ENCODE assay signal across 8 mouse cellular contexts in genomic region chr6:82774321-82774764, GRCm38 (mm10). TPM values are rescaled to one million over a fixed set of nuclear protein-coding genes. Genes with fewer than 3 reads are reported as not detected.
DNase-seq lines count a peak whose midpoint lies in the region; ATAC-seq and TF ChIP-seq lines count a peak whose summit lies in the region.

Gene Hk2 (minus strand): TSS chr6:82774454.

- peaks cover 38% of the 10 kb centered on the region for H3K79me2 ChIP-seq in CH12.LX (replicated peaks; ENCODE audit: control insufficient read depth, extremely low read depth, insufficient read depth, poor library complexity, severe bottlenecking)

- peak; percentile 94 for DNase-seq in CH12.LX (ENCODE audit: extremely low read depth)
- peak; percentile 65 for DNase-seq in c-Kit-negative CD71-positive TER-119-positive erythroid progenitor cells, embryonic 14.5 days (ENCODE audit: low read depth, low spot score)
- peak; percentile 96 for DNase-seq in forebrain, embryonic 11.5 days (ENCODE audit: low spot score)
- DNase-seq in kidney, postnatal 25 days = peak; percentile 71 to 88
- DNase-seq in liver, embryonic 13.5 days = peak; percentile 87
- peak; percentile 52 to 61 for DNase-seq in natural killer cell, adult 2 months (ENCODE audit: low spot score in 2 of 2)

- peaks cover 0 to 4% of the 10 kb centered on the region in 2 experiments for H3K36me3 ChIP-seq in CH12.LX (replicated peaks in 1 of 2; ENCODE audit: control insufficient read depth in 1 of 2, insufficient read depth in 1 of 2, low read length in 1 of 2)
- H3K36me3 ChIP-seq in forebrain, embryonic 11.5 days (ENCODE audit: control insufficient read depth, insufficient read depth, low read length) = no peaks in the 10 kb centered on the region
- no peaks in the 10 kb centered on the region for H3K36me3 ChIP-seq in heart, embryonic 15.5 days
- H3K36me3 ChIP-seq in liver, embryonic 13.5 days = no peaks in the 10 kb centered on the region
- H3K36me3 ChIP-seq in stomach, embryonic 14.5 days (ENCODE audit: control insufficient read depth, insufficient read depth, low read length) = no peaks in the 10 kb centered on the region

- TF ChIP-seq POLR2A in CH12.LX (IDR thresholded peaks at IDR 0.05; ENCODE audit: low read depth, low read length) = peak; percentile 98

- in situ Hi-C loops in CH12.LX (cut with MboI; ENCODE audit: low pct_ligation_motif_present, low pct_unique_long_range_greater_than_20kb, low sequenced_read_pairs) = loop anchor here (10.0 kb wide), 1 partner anchor 70 kb away; no protein-coding TSS in a partner anchor

- peak; percentile 96 for ATAC-seq in forebrain, embryonic 11.5 days (replicated peaks; ENCODE audit: low FRiP score)
- peak; percentile 98 for ATAC-seq in heart, embryonic 15.5 days (replicated peaks; ENCODE audit: insufficient number of reproducible peaks, insufficient read depth, low FRiP score, low read depth)
- ATAC-seq in liver, embryonic 13.5 days (ENCODE audit: low read depth) = peak; percentile 98
- peak; percentile 96 for ATAC-seq in stomach, embryonic 14.5 days (ENCODE audit: insufficient number of reproducible peaks, insufficient read depth, low FRiP score, low read depth)

- H3K9me3 ChIP-seq in CH12.LX (replicated peaks; ENCODE audit: low read length) = peaks cover 1% of the 10 kb centered on the region
- no peaks in the 10 kb centered on the region for H3K9me3 ChIP-seq in forebrain, embryonic 11.5 days (ENCODE audit: control insufficient read depth, low read length)
- H3K9me3 ChIP-seq in heart, embryonic 15.5 days (replicated peaks) = no peaks in the 10 kb centered on the region
- H3K9me3 ChIP-seq in liver, embryonic 13.5 days (replicated peaks) = no peaks in the 10 kb centered on the region
- H3K9me3 ChIP-seq in stomach, embryonic 14.5 days (ENCODE audit: control insufficient read depth, low read depth, low read length) = no peaks in the 10 kb centered on the region

- peaks cover 3 to 26% of the 10 kb centered on the region in 2 experiments; a peak in 3 of 4 replicates for H3K4me1 ChIP-seq in CH12.LX (ENCODE audit: control insufficient read depth in 1 of 2, insufficient read depth in 2 of 2)
- H3K4me1 ChIP-seq in forebrain, embryonic 11.5 days (replicated peaks; ENCODE audit: control insufficient read depth, insufficient read depth, low read length) = peaks cover 6% of the 10 kb centered on the region; the same call in 1 of the 2 replicates
- peaks cover 34% of the 10 kb centered on the region for H3K4me1 ChIP-seq in heart, embryonic 15.5 days (replicated peaks)
- peaks cover 64% of the 10 kb centered on the region for H3K4me1 ChIP-seq in liver, embryonic 13.5 days (replicated peaks)
- peaks cover 2% of the 10 kb centered on the region; the same call in 1 of the 2 replicates for H3K4me1 ChIP-seq in stomach, embryonic 14.5 days (ENCODE audit: control insufficient read depth, insufficient read depth, low read length)

- H3K4me3 ChIP-seq in CH12.LX (replicated peaks in 1 of 3; ENCODE audit: low read depth in 2 of 3, low read length in 2 of 3, poor library complexity in 1 of 3) = peak within 1 kb of the TSS; percentile 67 to 97 (median 75)
- H3K4me3 ChIP-seq in forebrain, embryonic 11.5 days (ENCODE audit: low read depth, low read length) = peak within 1 kb of the TSS; percentile 59
- H3K4me3 ChIP-seq in heart, embryonic 15.5 days = peak within 1 kb of the TSS; percentile 69
- peak within 1 kb of the TSS; percentile 66 for H3K4me3 ChIP-seq in liver, embryonic 13.5 days (replicated peaks)
- H3K4me3 ChIP-seq in stomach, embryonic 14.5 days (ENCODE audit: low read depth, low read length) = peak within 1 kb of the TSS; percentile 60

- TF ChIP-seq CTCF in CH12.LX (conservative IDR thresholded peaks at IDR 0.05 in 1 of 2, IDR thresholded peaks at IDR 0.05 in 1 of 2; ENCODE audit: low read depth in 2 of 2, low read length in 2 of 2) = no peak

- peaks cover 4% of the 10 kb centered on the region for H3K27me3 ChIP-seq in CH12.LX (replicated peaks)
- H3K27me3 ChIP-seq in forebrain, embryonic 11.5 days (ENCODE audit: control insufficient read depth, insufficient read depth, low read length) = no peaks in the 10 kb centered on the region
- H3K27me3 ChIP-seq in heart, embryonic 15.5 days = no peaks in the 10 kb centered on the region
- H3K27me3 ChIP-seq in liver, embryonic 13.5 days = peaks cover 11% of the 10 kb centered on the region
- H3K27me3 ChIP-seq in stomach, embryonic 14.5 days (ENCODE audit: control insufficient read depth, insufficient read depth, low read length) = 0 out of 2 replicates have a peak, but pooled peaks cover 3% of the 10 kb centered on the region

- H3K27ac ChIP-seq in CH12.LX (ENCODE audit: insufficient read depth, low read depth) = peak within 1 kb of the TSS; percentile 88
- H3K27ac ChIP-seq in forebrain, embryonic 11.5 days (ENCODE audit: low read depth, low read length) = peak within 1 kb of the TSS; percentile 58
- H3K27ac ChIP-seq in heart, embryonic 15.5 days = peak within 1 kb of the TSS; percentile 90
- H3K27ac ChIP-seq in liver, embryonic 13.5 days = peak within 1 kb of the TSS; percentile 73
- H3K27ac ChIP-seq in stomach, embryonic 14.5 days (ENCODE audit: low read length) = peak within 1 kb of the TSS; percentile 86

- H3K4me2 ChIP-seq in CH12.LX (ENCODE audit: insufficient read depth, low read depth, poor library complexity, severe bottlenecking) = peak within 1 kb of the TSS; percentile 75
- peak within 1 kb of the TSS; percentile 93 for H3K4me2 ChIP-seq in forebrain, embryonic 11.5 days (ENCODE audit: low read depth, low read length, severe bottlenecking)
- peak within 1 kb of the TSS; percentile 91 for H3K4me2 ChIP-seq in heart, embryonic 15.5 days
- peak within 1 kb of the TSS; percentile 90 for H3K4me2 ChIP-seq in liver, embryonic 13.5 days
- peak within 1 kb of the TSS; percentile 93 for H3K4me2 ChIP-seq in stomach, embryonic 14.5 days (replicated peaks; ENCODE audit: low read depth, low read length)

- under 1% methylated on average over 39 of the region's 39 CpGs for WGBS in forebrain, embryonic 11.5 days
- under 1% methylated on average over 39 of the region's 39 CpGs for WGBS in heart, embryonic 15.5 days
- WGBS in liver, embryonic 13.5 days (ENCODE audit: insufficient replicate concordance) = under 1% methylated on average over 39 of the region's 39 CpGs
- WGBS in stomach, embryonic 14.5 days = under 1% methylated on average over 39 of the region's 39 CpGs

- peak within 1 kb of the TSS; percentile 88 for H3K9ac ChIP-seq in CH12.LX (ENCODE audit: insufficient read depth, low read depth)
- peak within 1 kb of the TSS; percentile 56 for H3K9ac ChIP-seq in forebrain, embryonic 11.5 days (ENCODE audit: low read length)
- H3K9ac ChIP-seq in heart, embryonic 15.5 days = peak within 1 kb of the TSS; percentile 73
- H3K9ac ChIP-seq in liver, embryonic 13.5 days = peak within 1 kb of the TSS; percentile 69
- peak within 1 kb of the TSS; percentile 59 for H3K9ac ChIP-seq in stomach, embryonic 14.5 days (replicated peaks; ENCODE audit: low read depth, low read length)

- dilution Hi-C loops in CH12.LX (cut with MboI; ENCODE audit: extremely low pct_ligation_motif_present, extremely low pct_unique_long_range_greater_than_20kb, low sequenced_read_pairs) = no loop called here

- no peak for TF ChIP-seq EP300 in CH12.LX (IDR thresholded peaks at IDR 0.05; ENCODE audit: low read length)

- no peak for TF ChIP-seq RAD21 in CH12.LX (IDR thresholded peaks at IDR 0.05; ENCODE audit: low read depth, low read length)

TF ChIP-seq in CH12.LX, 34 proteins besides CTCF, POLR2A, EP300 and RAD21 (continues in another document):
- TF ChIP-seq SIN3A (IDR thresholded peaks at IDR 0.05; ENCODE audit: low read length) (peak; percentile 91), HCFC1 (IDR thresholded peaks at IDR 0.05; ENCODE audit: low read depth, low read length) (peak; percentile 37), JUN (IDR thresholded peaks at IDR 0.05; ENCODE audit: insufficient read depth, low read depth, low read length) (no peak), POLR2AphosphoS2 (IDR thresholded peaks at IDR 0.05; ENCODE audit: low read depth, low read length) (peak; percentile 95; the same call in 1 of the 2 replicates), GABPA (IDR thresholded peaks at IDR 0.05; ENCODE audit: insufficient replicate concordance, low read depth, low read length) (no peak), ZMIZ1 (IDR thresholded peaks at IDR 0.05; ENCODE audit: low read depth, low read length) (peak; percentile 97), BHLHE40 (IDR thresholded peaks at IDR 0.05; ENCODE audit: low read depth, low read length) (peak; percentile 20; the same call in 1 of the 2 replicates), ETS1 (conservative IDR thresholded peaks at IDR 0.05; ENCODE audit: low read depth, low read length) (no peak), SMC3 (IDR thresholded peaks at IDR 0.05; ENCODE audit: low read depth, low read length) (no peak), ELF1 (IDR thresholded peaks at IDR 0.05; ENCODE audit: low read depth, low read length) (peak; percentile 46; the same call in 1 of the 2 replicates), MAFK (IDR thresholded peaks at IDR 0.05; ENCODE audit: insufficient replicate concordance, low read length) (no peak), ZC3H11A (IDR thresholded peaks at IDR 0.05; ENCODE audit: low read depth, low read length) (no peak), KAT2A (IDR thresholded peaks at IDR 0.05; ENCODE audit: insufficient replicate concordance, low read length) (0 out of 2 replicates have a peak, but pooled peaks have one; percentile 3), ZNF384 (IDR thresholded peaks at IDR 0.05; ENCODE audit: low read depth, low read length) (no peak), MEF2A (IDR thresholded peaks at IDR 0.05; ENCODE audit: borderline replicate concordance, low read depth, low read length) (peak; percentile 9; the same call in 1 of the 2 replicates), MYC (IDR thresholded peaks at IDR 0.05; ENCODE audit: low read depth, low read length) (peak; percentile 75; the same call in 1 of the 2 replicates), CHD2 (IDR thresholded peaks at IDR 0.05; ENCODE audit: low read length) (peak; percentile 66; the same call in 1 of the 2 replicates), MXI1 (IDR thresholded peaks at IDR 0.05; ENCODE audit: low read depth, low read length) (peak; percentile 97), RCOR1 (conservative IDR thresholded peaks at IDR 0.05; ENCODE audit: low read depth, low read length) (no peak), NELFE (IDR thresholded peaks at IDR 0.05; ENCODE audit: low read depth, low read length) (peak; percentile 96)

RNA-seq across cellular contexts. Expression of gene Hk2, which starts in this region (rescaled TPM):
- total RNA-seq in CH12.LX (2012; rRNA removed) (127 and 149 TPM in 2 replicates), CH12.LX (2014; rRNA removed) (56.0 and 64.2 TPM in 2 replicates)
- 68.4 and 75.3 TPM in 2 replicates for polyA plus RNA-seq in CH12.LX (2012; ENCODE audit: insufficient read length, low read depth)
- 21.7 and 23.1 TPM in 2 replicates for polyA plus RNA-seq in forebrain, embryonic 11.5 days (2014; fragmentation: Nextera tagmentation; extraction: Ambion mirVana)
- 30.2 and 31.0 TPM in 2 replicates for polyA plus RNA-seq in heart, embryonic 15.5 days (2015; fragmentation: Nextera tagmentation; extraction: Ambion mirVana)
- polyA plus RNA-seq in liver, embryonic 13.5 days (2015; fragmentation: Nextera tagmentation; extraction: Ambion mirVana) = 6.0 and 6.7 TPM in 2 replicates
- 32.9 and 38.1 TPM in 2 replicates for polyA plus RNA-seq in stomach, embryonic 14.5 days (2014; fragmentation: Nextera tagmentation; extraction: Ambion mirVana)

Comparison
In these comparisons a context has a peak if more than half of its experiments do, and no peak if none do; other contexts are left out.
1. Peak in every context shown above with its lines: DNase-seq, ATAC-seq, H3K4me3 ChIP-seq and H3K27ac ChIP-seq.